Mouse (Mus musculus): ENCODE measurements around the gene Tdrd5.

- TF ChIP-seq POLR2A (IDR thresholded peaks at IDR 0.05; ENCODE audit: low read depth, low read length) (no peak), CTCF (IDR thresholded peaks at IDR 0.05; ENCODE audit: borderline replicate concordance, insufficient read depth, low read length) (no peak)
Measured at GRCm38 (mm10) chr1:156263946-156264345, 39.5 kb downstream of the Tdrd5 start.

Data from embryonic fibroblast, embryonic 13.5 days (primary cell).